Mouse (Mus musculus) olfactory bulb, adult 2 months (tissue): ENCODE results near the gene Ccdc60. TPM values are rescaled to one million over a fixed set of nuclear protein-coding genes. Genes with fewer than 3 reads are reported as not detected.

ENCODE experiments used
- H3K27ac ChIP-seq: fragments of 200-500 bp; 2 replicates; pipeline ENCODE4 v1.5.1; 2012; ENCODE audit warnings: low read depth, low read length; ENCODE audit not compliant: insufficient read depth
- H3K4me1 ChIP-seq: fragments of 200-500 bp; 2 replicates; pipeline ENCODE4 v1.6.1; 2012; ENCODE audit warnings: low read length; ENCODE audit not compliant: control insufficient read depth, insufficient read depth
- H3K4me3 ChIP-seq: fragments of 200-500 bp; 2 replicates; pipeline ENCODE4 v1.5.1; 2012; ENCODE audit warnings: mild to moderate bottlenecking, low read depth, low read length, moderate library complexity; ENCODE audit not compliant: insufficient read depth
- CTCF ChIP-seq: fragments of 200-500 bp; IDR thresholded peaks from 2 replicates; pipeline ENCODE4 v1.5.1; 2012; ENCODE audit warnings: low read depth, mild to moderate bottlenecking, low read length, moderate library complexity; ENCODE audit not compliant: insufficient read depth
- POLR2A ChIP-seq: fragments of 200-500 bp; IDR thresholded peaks from 2 replicates; pipeline ENCODE4 v1.6.1; 2012; ENCODE audit warnings: mild to moderate bottlenecking, low read depth, low read length, moderate library complexity; ENCODE audit not compliant: insufficient read depth
- WGBS: fragments of 180-500 bp; shearing (Covaris S2); methylation state at CpG from one replicate; pipeline ENCODE4 v1.1.7; 2018; 5-methylcytosine and 5-hydroxymethylcytosine counted together
- polyA plus RNA-seq: library from polyadenylated mRNA; stranded (reverse); fragments of >200 nt; gene quantifications from 2 replicates; pipeline ENCODE4 v1.2.4, GENCODE M21; 2012; ENCODE audit warnings: low replicate concordance; ENCODE audit not compliant: missing spikeins, insufficient read depth, insufficient read length

The Ccdc60 gene
- polyA plus RNA-seq, 1 experiment = not detected

GRCm38 (mm10) chr5:116221916-116222315 lies 66.9 kb downstream of the Ccdc60 start:
- H3K4me3 ChIP-seq = no peak overlapping the region
- WGBS = 95% methylated on average over 3 of the region's 3 CpGs
- no peak for TF ChIP-seq CTCF
- TF ChIP-seq POLR2A = no peak

GRCm38 (mm10) chr5:116219288-116219687 lies 69.5 kb downstream of the Ccdc60 start:
- TF ChIP-seq CTCF (no peak), POLR2A (no peak)
- 76% methylated on average over 7 of the region's 7 CpGs for WGBS
- H3K4me3 ChIP-seq = no peak overlapping the region
- no peak overlapping the region for H3K27ac ChIP-seq
- no peaks in the 10 kb centered on the region for H3K4me1 ChIP-seq

More at GRCm38 (mm10) chr5:116221916-116222315, 66.9 kb downstream of the Ccdc60 start:
- Histone ChIP-seq H3K4me1 (no peaks in the 10 kb centered on the region), H3K27ac (no peak overlapping the region)

- Histone ChIP-seq H3K4me1 (peaks cover 16% of the 10 kb centered on the region), H3K27ac (no peak overlapping the region), H3K4me3 (no peak overlapping the region)
- 72% methylated on average over 5 of the region's 5 CpGs for WGBS
- TF ChIP-seq CTCF = no peak
- no peak for TF ChIP-seq POLR2A
Measured at GRCm38 (mm10) chr5:116212706-116213105, 76.1 kb downstream of the Ccdc60 start.

- WGBS = 33% methylated on average over 11 of the region's 11 CpGs
- H3K27ac ChIP-seq = peak overlapping the region; percentile 77; the same call in 1 of the 2 replicates
- peaks cover 24% of the 10 kb centered on the region for H3K4me1 ChIP-seq
- TF ChIP-seq POLR2A = no peak
- TF ChIP-seq CTCF = no peak
- H3K4me3 ChIP-seq = no peak overlapping the region
Measured at GRCm38 (mm10) chr5:116209378-116210091, 79.2 kb downstream of the Ccdc60 start.

- H3K27ac ChIP-seq = peak overlapping the region; percentile 77; the same call in 1 of the 2 replicates
- peaks cover 24% of the 10 kb centered on the region for H3K4me1 ChIP-seq
- TF ChIP-seq POLR2A (no peak), CTCF (no peak)
- 15% methylated on average over 16 of the region's 16 CpGs for WGBS
- no peak overlapping the region for H3K4me3 ChIP-seq
Measured at GRCm38 (mm10) chr5:116208741-116209368, 79.9 kb downstream of the Ccdc60 start.

- TF ChIP-seq POLR2A = no peak
- Histone ChIP-seq H3K4me1 (peaks cover 19% of the 10 kb centered on the region), H3K4me3 (no peak overlapping the region), H3K27ac (no peak overlapping the region)
- 54% methylated on average over 5 of the region's 5 CpGs for WGBS
Measured at GRCm38 (mm10) chr5:116202692-116203091, 86.1 kb downstream of the Ccdc60 start.

- TF ChIP-seq CTCF (no peak), POLR2A (no peak)
- no peak overlapping the region for H3K4me3 ChIP-seq
- H3K27ac ChIP-seq = no peak overlapping the region
- H3K4me1 ChIP-seq = peaks cover 16% of the 10 kb centered on the region; the same call in 1 of the 2 replicates
- 71% methylated on average over 11 of the region's 11 CpGs for WGBS
Measured at GRCm38 (mm10) chr5:116194499-116194898, 94.3 kb downstream of the Ccdc60 start.

- no peak overlapping the region for H3K4me3 ChIP-seq
- H3K4me1 ChIP-seq = peaks cover 6% of the 10 kb centered on the region; the same call in 1 of the 2 replicates
- 73% methylated on average over 9 of the region's 9 CpGs for WGBS
- TF ChIP-seq CTCF = peak; percentile 19; the same call in 1 of the 2 replicates
- TF ChIP-seq POLR2A = no peak
- no peak overlapping the region for H3K27ac ChIP-seq
Measured at GRCm38 (mm10) chr5:116192693-116193092, 96.1 kb downstream of the Ccdc60 start.

- peaks cover 5% of the 10 kb centered on the region; the same call in 1 of the 2 replicates for H3K4me1 ChIP-seq
- TF ChIP-seq POLR2A (no peak), CTCF (no peak)
- WGBS = 68% methylated on average over 3 of the region's 3 CpGs
- H3K4me3 ChIP-seq = no peak overlapping the region
- no peak overlapping the region for H3K27ac ChIP-seq
Measured at GRCm38 (mm10) chr5:116191596-116191995, 97.2 kb downstream of the Ccdc60 start.

GRCm38 (mm10) chr5:116189818-116190217 lies 99.0 kb downstream of the Ccdc60 start:
- WGBS = 75% methylated on average over 6 of the region's 6 CpGs
- Histone ChIP-seq H3K4me3 (no peak overlapping the region), H3K4me1 (peaks cover 5% of the 10 kb centered on the region; the same call in 1 of the 2 replicates), H3K27ac (no peak overlapping the region)
- TF ChIP-seq CTCF (no peak), POLR2A (no peak)
